Mouse (Mus musculus): Measurements from ENCODE around the gene Zmat5. TPM values are rescaled to one million over a fixed set of nuclear protein-coding genes. Genes with fewer than 3 reads are reported as not detected.

The Zmat5 gene
- polyA plus RNA-seq, 1 experiment, result 31.9 TPM

DNA sequence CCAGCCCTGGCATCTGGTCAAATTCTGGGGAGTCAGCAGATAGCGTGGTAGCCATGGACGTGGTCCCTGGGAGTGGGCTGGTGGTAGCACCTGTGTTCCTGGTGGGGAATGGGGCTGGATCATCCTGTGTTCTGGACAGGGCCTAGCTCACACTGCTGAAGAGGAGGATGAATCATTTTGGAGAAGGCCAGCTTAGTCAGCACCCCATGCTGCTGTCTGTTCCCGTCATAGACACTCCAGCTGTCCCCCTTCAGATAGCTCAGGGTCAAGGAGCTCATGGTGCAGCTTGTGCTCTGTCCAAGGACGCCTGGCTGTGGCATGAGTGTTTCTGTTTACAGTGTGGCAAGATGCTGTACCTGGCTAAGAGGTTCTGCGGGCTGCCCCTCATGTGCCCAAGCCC lies 14.1 kb downstream of the Zmat5 start:
- DNase-seq (ENCODE audit: low read depth in 1 of 2, low spot score in 2 of 2), result no peak
- 90% methylated on average over 5 of the region's 5 CpGs for WGBS
- Histone ChIP-seq H3K27me3 (ENCODE audit: control insufficient read depth, insufficient read depth, low read length) (no peaks in the 10 kb centered on the region), H3K27ac (ENCODE audit: insufficient read depth, low read length) (no peak overlapping the region), H3K4me3 (ENCODE audit: extremely low read depth, insufficient read depth, insufficient read length) (no peak overlapping the region), H3K36me3 (ENCODE audit: control insufficient read depth, insufficient read depth, low read length) (peaks cover 3% of the 10 kb centered on the region), H3K4me1 (ENCODE audit: control insufficient read depth, insufficient read depth, insufficient read length) (peaks cover 5% of the 10 kb centered on the region; the same call in 1 of the 2 replicates)
- TF ChIP-seq POLR2A (IDR thresholded peaks at IDR 0.05; ENCODE audit: low read depth, low read length) (no peak), CTCF (IDR thresholded peaks at IDR 0.05; ENCODE audit: extremely low read depth, insufficient read depth, insufficient read length, insufficient replicate concordance) (no peak)

DNA sequence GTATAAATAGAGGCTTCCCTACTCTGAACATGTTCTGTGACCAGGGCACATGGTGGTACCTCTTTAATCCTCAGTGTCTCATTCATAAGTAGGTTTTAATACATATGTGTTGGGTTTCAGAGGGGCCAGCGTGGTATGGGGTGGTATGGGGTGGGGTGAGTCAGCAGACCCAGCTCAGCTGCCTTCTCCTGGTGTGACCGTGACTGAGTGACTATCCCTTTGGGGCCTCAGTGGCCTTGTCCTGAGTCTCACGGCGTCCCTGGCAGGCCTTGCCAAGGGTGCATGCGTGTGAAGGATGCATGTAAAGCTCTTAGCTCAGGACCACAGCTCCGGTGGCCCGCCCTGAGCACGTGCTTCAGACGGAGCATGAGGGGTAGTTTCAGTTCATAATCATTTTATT lies 15.5 kb downstream of the Zmat5 start:
- no peak for DNase-seq (ENCODE audit: low read depth in 1 of 2, low spot score in 2 of 2)
- H3K4me3 ChIP-seq (ENCODE audit: extremely low read depth, insufficient read depth, insufficient read length), result no peak overlapping the region
- no peaks in the 10 kb centered on the region for H3K27me3 ChIP-seq (ENCODE audit: control insufficient read depth, insufficient read depth, low read length)
- TF ChIP-seq POLR2A (IDR thresholded peaks at IDR 0.05; ENCODE audit: low read depth, low read length), result no peak
- no peak for TF ChIP-seq CTCF (IDR thresholded peaks at IDR 0.05; ENCODE audit: extremely low read depth, insufficient read depth, insufficient read length, insufficient replicate concordance)
- H3K36me3 ChIP-seq (ENCODE audit: control insufficient read depth, insufficient read depth, low read length), result peaks cover 15% of the 10 kb centered on the region
- H3K4me1 ChIP-seq (ENCODE audit: control insufficient read depth, insufficient read depth, insufficient read length), result no peaks in the 10 kb centered on the region
- H3K27ac ChIP-seq (ENCODE audit: insufficient read depth, low read length), result no peak overlapping the region
- WGBS, result 88% methylated on average over 9 of the region's 9 CpGs

DNA sequence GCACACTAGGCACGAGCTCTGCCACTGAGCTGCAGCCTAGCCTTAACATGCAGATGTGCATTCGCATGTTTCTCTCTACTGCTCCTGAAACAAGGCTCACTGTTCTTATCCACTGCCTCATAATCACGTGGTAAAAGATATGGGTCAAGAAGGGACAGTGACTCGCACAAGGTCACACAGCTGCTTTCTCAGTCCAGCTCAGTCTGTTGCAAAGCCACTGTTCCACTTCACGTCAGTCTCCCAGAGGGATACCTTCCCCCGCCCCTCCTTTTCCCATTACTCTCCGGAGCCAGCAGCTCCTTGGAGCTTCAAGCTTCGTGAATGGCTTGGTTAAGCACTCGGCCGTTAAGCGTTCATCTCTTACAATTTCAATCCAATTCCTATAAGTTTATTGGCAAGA lies 15.9 kb downstream of the Zmat5 start:
- whole genome bisulfite sequencing, result 92% methylated on average over 11 of the region's 11 CpGs
- peaks cover 17% of the 10 kb centered on the region for H3K36me3 ChIP-seq (ENCODE audit: control insufficient read depth, insufficient read depth, low read length)
- TF ChIP-seq POLR2A (IDR thresholded peaks at IDR 0.05; ENCODE audit: low read depth, low read length), result no peak
- TF ChIP-seq CTCF (IDR thresholded peaks at IDR 0.05; ENCODE audit: extremely low read depth, insufficient read depth, insufficient read length, insufficient replicate concordance), result no peak
- no peaks in the 10 kb centered on the region for H3K4me1 ChIP-seq (ENCODE audit: control insufficient read depth, insufficient read depth, insufficient read length)
- no peak overlapping the region for H3K4me3 ChIP-seq (ENCODE audit: extremely low read depth, insufficient read depth, insufficient read length)
- no peaks in the 10 kb centered on the region for H3K27me3 ChIP-seq (ENCODE audit: control insufficient read depth, insufficient read depth, low read length)
- DNase-seq (ENCODE audit: low read depth in 1 of 2, low spot score in 2 of 2), result no peak
- H3K27ac ChIP-seq (ENCODE audit: insufficient read depth, low read length), result no peak overlapping the region

DNA sequence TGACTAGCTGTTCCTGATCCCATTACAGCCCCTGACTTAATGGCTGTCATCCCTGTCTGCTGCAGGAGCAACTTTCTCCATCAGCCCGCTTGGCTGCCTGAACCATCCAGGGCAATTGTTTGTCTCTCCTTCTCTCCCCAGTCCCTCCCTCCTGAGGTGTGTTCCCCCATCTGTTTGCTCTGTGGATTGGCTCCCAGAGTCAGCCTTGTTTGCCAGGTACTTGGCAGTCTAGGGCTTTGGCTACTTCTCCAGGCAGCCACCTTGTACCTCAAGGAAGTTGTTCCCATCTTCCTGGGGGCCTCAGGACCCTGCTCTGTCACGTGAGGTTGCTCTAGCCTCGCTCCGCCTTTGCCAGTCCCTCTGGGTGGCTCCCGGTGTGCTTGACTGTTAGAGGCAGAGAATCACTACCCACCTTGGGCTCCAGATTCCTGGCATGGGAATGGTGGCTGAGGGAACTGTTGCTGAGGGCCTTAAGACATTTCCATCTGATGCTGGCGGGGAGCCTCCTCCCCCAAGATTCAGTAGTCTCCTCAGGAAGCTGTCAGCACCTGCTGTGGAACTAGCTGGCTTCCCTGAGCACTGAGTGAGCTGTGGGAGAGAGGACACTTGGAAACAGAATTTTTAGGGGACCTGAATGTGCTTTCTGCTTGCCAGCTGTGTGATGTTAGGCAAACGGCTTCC lies 16.6 kb downstream of the Zmat5 start:
- TF ChIP-seq POLR2A (IDR thresholded peaks at IDR 0.05; ENCODE audit: low read depth, low read length) (no peak), CTCF (IDR thresholded peaks at IDR 0.05; ENCODE audit: extremely low read depth, insufficient read depth, insufficient read length, insufficient replicate concordance) (no peak)
- no peaks in the 10 kb centered on the region for H3K27me3 ChIP-seq (ENCODE audit: control insufficient read depth, insufficient read depth, low read length)
- H3K4me1 ChIP-seq (ENCODE audit: control insufficient read depth, insufficient read depth, insufficient read length), result no peaks in the 10 kb centered on the region
- H3K27ac ChIP-seq (ENCODE audit: insufficient read depth, low read length), result no peak overlapping the region
- H3K4me3 ChIP-seq (ENCODE audit: extremely low read depth, insufficient read depth, insufficient read length), result no peak overlapping the region
- H3K36me3 ChIP-seq (ENCODE audit: control insufficient read depth, insufficient read depth, low read length), result peaks cover 17% of the 10 kb centered on the region
- 87% methylated on average over 7 of the region's 7 CpGs for WGBS
- no peak for DNase-seq (ENCODE audit: low read depth in 1 of 2, low spot score in 2 of 2)

DNA sequence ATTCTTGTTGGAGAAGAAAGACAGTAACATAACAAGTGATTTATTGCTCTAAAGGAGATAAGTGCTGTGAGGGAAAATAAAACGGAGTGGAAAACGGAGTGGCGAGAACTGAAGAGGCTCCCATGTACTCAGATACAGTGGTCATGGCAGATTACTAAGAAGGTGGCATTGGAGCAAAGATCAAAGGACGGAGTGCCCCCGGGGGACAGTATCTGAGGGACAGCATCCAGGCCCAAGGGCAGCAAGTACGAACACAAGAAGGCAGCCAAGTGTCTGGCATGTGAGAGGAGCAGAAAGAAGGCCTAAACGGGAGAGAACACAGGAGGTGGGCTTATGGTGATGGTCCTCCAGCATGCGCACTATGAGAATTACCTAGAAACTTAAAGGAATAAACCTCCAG lies 17.2 kb downstream of the Zmat5 start:
- no peaks in the 10 kb centered on the region for H3K27me3 ChIP-seq (ENCODE audit: control insufficient read depth, insufficient read depth, low read length)
- TF ChIP-seq POLR2A (IDR thresholded peaks at IDR 0.05; ENCODE audit: low read depth, low read length) (no peak), CTCF (IDR thresholded peaks at IDR 0.05; ENCODE audit: extremely low read depth, insufficient read depth, insufficient read length, insufficient replicate concordance) (no peak)
- no peaks in the 10 kb centered on the region for H3K4me1 ChIP-seq (ENCODE audit: control insufficient read depth, insufficient read depth, insufficient read length)
- no peak overlapping the region for H3K27ac ChIP-seq (ENCODE audit: insufficient read depth, low read length)
- no peak overlapping the region for H3K4me3 ChIP-seq (ENCODE audit: extremely low read depth, insufficient read depth, insufficient read length)
- 97% methylated on average over 8 of the region's 8 CpGs for WGBS
- peaks cover 17% of the 10 kb centered on the region for H3K36me3 ChIP-seq (ENCODE audit: control insufficient read depth, insufficient read depth, low read length)
- no peak for DNase-seq (ENCODE audit: low read depth in 1 of 2, low spot score in 2 of 2)

DNA sequence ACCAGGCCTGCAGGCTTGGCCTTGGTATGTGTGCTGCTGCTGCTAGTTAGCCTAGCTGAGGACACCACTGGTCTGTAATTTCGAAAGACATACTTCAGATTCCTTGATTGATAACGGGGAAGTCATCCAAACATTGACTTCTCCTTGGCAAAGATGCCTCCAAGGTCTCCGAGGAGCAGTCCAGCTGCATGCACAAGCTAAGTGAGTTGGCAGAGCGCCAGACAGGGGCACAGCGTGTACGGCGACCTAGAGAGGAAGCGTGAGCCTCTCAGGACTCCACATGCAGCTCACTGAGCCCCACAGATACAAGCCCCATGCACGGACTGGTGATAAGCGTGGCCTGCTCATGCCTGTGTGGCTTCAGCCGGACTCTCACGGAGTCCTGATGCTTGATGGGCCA lies 25.1 kb downstream of the Zmat5 start:
- no peak overlapping the region for H3K4me3 ChIP-seq (ENCODE audit: extremely low read depth, insufficient read depth, insufficient read length)
- no peaks in the 10 kb centered on the region for H3K27me3 ChIP-seq (ENCODE audit: control insufficient read depth, insufficient read depth, low read length)
- peaks cover 7% of the 10 kb centered on the region for H3K36me3 ChIP-seq (ENCODE audit: control insufficient read depth, insufficient read depth, low read length)
- 24% methylated on average over 12 of the region's 12 CpGs for WGBS
- no peak for DNase-seq (ENCODE audit: low read depth in 1 of 2, low spot score in 2 of 2)
- TF ChIP-seq CTCF (IDR thresholded peaks at IDR 0.05; ENCODE audit: extremely low read depth, insufficient read depth, insufficient read length, insufficient replicate concordance) (no peak), POLR2A (IDR thresholded peaks at IDR 0.05; ENCODE audit: low read depth, low read length) (no peak)
- H3K27ac ChIP-seq (ENCODE audit: insufficient read depth, low read length), result no peak overlapping the region
- no peaks in the 10 kb centered on the region for H3K4me1 ChIP-seq (ENCODE audit: control insufficient read depth, insufficient read depth, insufficient read length)

DNA sequence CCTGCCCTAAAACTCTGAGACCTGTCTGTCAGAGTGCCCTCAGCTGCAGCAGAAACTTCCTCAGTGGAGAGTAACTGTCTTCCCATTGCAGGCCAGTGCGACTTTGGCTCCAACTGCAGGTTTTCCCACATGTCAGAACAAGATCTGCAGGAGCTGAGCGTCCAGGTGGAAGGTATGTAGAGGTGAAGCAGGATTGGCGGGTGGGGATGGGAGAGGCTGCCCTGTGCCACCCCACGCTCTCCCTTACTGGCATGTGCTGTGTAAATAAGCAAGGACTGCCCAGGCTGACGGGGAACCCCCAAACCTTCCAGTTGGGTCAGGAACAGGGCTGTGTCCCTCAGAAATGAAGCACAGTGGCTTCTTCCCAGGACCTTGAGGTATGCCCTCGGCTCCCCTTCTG lies 25.6 kb downstream of the Zmat5 start:
- no peak for TF ChIP-seq CTCF (IDR thresholded peaks at IDR 0.05; ENCODE audit: extremely low read depth, insufficient read depth, insufficient read length, insufficient replicate concordance)
- TF ChIP-seq POLR2A (IDR thresholded peaks at IDR 0.05; ENCODE audit: low read depth, low read length), result no peak
- DNase-seq (ENCODE audit: low read depth in 1 of 2, low spot score in 2 of 2), result no peak
- H3K4me1 ChIP-seq (ENCODE audit: control insufficient read depth, insufficient read depth, insufficient read length), result no peaks in the 10 kb centered on the region
- peaks cover 8% of the 10 kb centered on the region for H3K36me3 ChIP-seq (ENCODE audit: control insufficient read depth, insufficient read depth, low read length)
- WGBS, result 79% methylated on average over 6 of the region's 6 CpGs
- H3K27me3 ChIP-seq (ENCODE audit: control insufficient read depth, insufficient read depth, low read length), result no peaks in the 10 kb centered on the region
- H3K27ac ChIP-seq (ENCODE audit: insufficient read depth, low read length), result no peak overlapping the region
- H3K4me3 ChIP-seq (ENCODE audit: extremely low read depth, insufficient read depth, insufficient read length), result no peak overlapping the region
